Mouse (Mus musculus) lung, postnatal 0 days (tissue): ENCODE results near the gene Zbtb6.

Source experiments
- CTCF ChIP-seq: IDR thresholded peaks from 2 replicates; pipeline ENCODE4 v1.5.1; 2016; ENCODE audit warnings: antibody characterized with exemption, mild to moderate bottlenecking
- EP300 ChIP-seq: IDR thresholded peaks from 2 replicates; pipeline ENCODE4 v1.6.1; 2016; ENCODE audit warnings: antibody characterized with exemption, mild to moderate bottlenecking, control low read depth

DNA sequence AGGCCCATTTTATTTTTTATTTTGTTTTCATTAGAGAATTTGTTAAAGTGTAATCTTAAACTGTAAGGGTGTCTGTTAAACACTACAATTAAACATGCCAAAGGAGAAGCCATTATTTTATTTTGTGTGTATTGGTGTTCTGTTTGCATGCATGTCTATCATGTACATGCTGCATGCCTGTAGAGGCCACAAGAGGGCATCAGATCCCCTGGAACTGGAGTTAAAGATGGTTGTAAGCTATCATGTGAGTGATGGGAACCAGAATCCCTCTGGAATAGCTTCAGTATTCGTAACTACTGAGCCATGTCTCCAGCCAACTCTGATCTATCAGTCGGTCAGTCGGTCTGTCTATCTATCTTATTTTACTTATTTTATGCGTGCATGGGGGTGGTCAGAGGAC lies 17.7 kb upstream of the Zbtb6 start:
- TF ChIP-seq CTCF (peak; percentile 35), EP300 (no peak)
